Mouse (Mus musculus): Measurements from ENCODE around the gene Klhl4. TPM values are rescaled to one million over a fixed set of nuclear protein-coding genes. Genes with fewer than 3 reads are reported as not detected.
A peak's percentile ranks its signal among the peaks of the same experiment; 100 is the strongest.

Klhl4 gene
- total RNA-seq (2012; rRNA removed): 0.07 TPM in 1 of 2 replicates, not detected in the other
- polyA plus RNA-seq (2012; ENCODE audit: insufficient read depth in 1 of 2, insufficient read length in 2 of 2, low read depth in 1 of 2, low replicate concordance in 2 of 2, missing spikeins in 1 of 2): not detected

- H3K4me3 ChIP-seq (ENCODE audit: control insufficient read depth in 1 of 2, insufficient read depth in 1 of 2, low read depth in 2 of 2, low read length in 2 of 2): no peak within 1 kb of the TSS
- no peaks in the 10 kb centered on the region for H3K36me3 ChIP-seq (ENCODE audit: control insufficient read depth in 1 of 2, insufficient read depth in 2 of 2, low read length in 2 of 2)
- H3K79me2 ChIP-seq (ENCODE audit: control insufficient read depth, insufficient read depth, low read length, poor library complexity): no peaks in the 10 kb centered on the region
- H3K27ac ChIP-seq (ENCODE audit: control insufficient read depth, low read depth, low read length): no peak within 1 kb of the TSS
- no peaks in the 10 kb centered on the region for H3K27me3 ChIP-seq (ENCODE audit: control insufficient read depth in 1 of 2, insufficient read depth in 2 of 2, low read length in 2 of 2)
- no peaks in the 10 kb centered on the region for H3K4me1 ChIP-seq (ENCODE audit: control insufficient read depth in 1 of 2, insufficient read depth in 2 of 2, low read length in 2 of 2)
- TF ChIP-seq ZMIZ1 (IDR thresholded peaks at IDR 0.05; ENCODE audit: low read depth, low read length): no peak
- TF ChIP-seq MAX (IDR thresholded peaks at IDR 0.05; ENCODE audit: low read length): no peak
- no peak for TF ChIP-seq JUND (IDR thresholded peaks at IDR 0.05; ENCODE audit: low read depth, low read length)
- TF ChIP-seq MXI1 (IDR thresholded peaks at IDR 0.05; ENCODE audit: low read depth, low read length): no peak
- no peak for TF ChIP-seq E2F4 (IDR thresholded peaks at IDR 0.05; ENCODE audit: borderline replicate concordance, low read depth, low read length)
- TF ChIP-seq SIN3A (IDR thresholded peaks at IDR 0.05; ENCODE audit: low read length): no peak
- TF ChIP-seq TCF12 (IDR thresholded peaks at IDR 0.05; ENCODE audit: low read depth, low read length): no peak
- no peak for TF ChIP-seq TAL1 (IDR thresholded peaks at IDR 0.05; ENCODE audit: low read length)
- no peak for TF ChIP-seq POLR2AphosphoS2 (IDR thresholded peaks at IDR 0.05; ENCODE audit: low read length)
- TF ChIP-seq CTCF (IDR thresholded peaks at IDR 0.05 in 2 of 3, conservative IDR thresholded peaks at IDR 0.05 in 1 of 3; ENCODE audit: control insufficient read depth in 1 of 3, insufficient read depth in 1 of 3, low read depth in 2 of 3, low read length in 3 of 3, poor library complexity in 1 of 3, severe bottlenecking in 1 of 3): no peak
- no peak for TF ChIP-seq USF1 (IDR thresholded peaks at IDR 0.05; ENCODE audit: low read depth, low read length)
- no peak for TF ChIP-seq ETS1 (IDR thresholded peaks at IDR 0.05; ENCODE audit: low read depth, low read length)
- TF ChIP-seq ZNF384 (IDR thresholded peaks at IDR 0.05; ENCODE audit: low read depth, low read length): no peak
- no peaks in the 10 kb centered on the region for H3K9me3 ChIP-seq (replicated peaks; ENCODE audit: insufficient read depth, low read length)
- peak; percentile 22 for DNase-seq (ENCODE audit: low read depth, low spot score)
- H3K9ac ChIP-seq (ENCODE audit: control insufficient read depth, low read depth, low read length, poor library complexity, severe bottlenecking): no peak within 1 kb of the TSS
Measured at GRCm38 (mm10) chrX:114473782-114474731, at the start of gene Klhl4. Gene Klhl4, plus strand, starts transcription at chrX:114474333.

DNA sequence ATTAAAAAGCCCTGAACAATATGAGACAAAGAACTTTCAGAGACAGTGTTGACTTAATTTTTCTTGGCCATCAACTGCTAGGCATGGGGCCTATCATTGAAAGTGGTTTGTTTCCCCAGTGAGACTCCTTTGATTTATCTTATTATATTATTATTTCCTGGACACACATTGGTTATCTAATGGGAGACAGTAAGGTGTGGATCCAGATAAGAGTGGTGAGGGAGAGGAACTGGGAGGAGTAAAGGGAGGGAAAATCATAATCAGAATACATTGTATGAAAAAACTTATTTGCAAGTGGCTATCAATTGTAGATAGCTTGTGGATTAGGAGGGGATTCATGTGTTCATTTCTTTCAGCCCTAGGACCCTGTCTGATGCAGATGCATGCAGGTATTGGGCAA lies 10.0 kb downstream of the Klhl4 start:
- Histone ChIP-seq H3K4me1 (ENCODE audit: control insufficient read depth in 1 of 2, insufficient read depth in 2 of 2, low read length in 2 of 2) (no peaks in the 10 kb centered on the region; a peak in 1 of 4 replicates), H3K79me2 (ENCODE audit: control insufficient read depth, insufficient read depth, low read length, poor library complexity) (no peaks in the 10 kb centered on the region), H3K9ac (ENCODE audit: control insufficient read depth, low read depth, low read length, poor library complexity, severe bottlenecking) (no peak overlapping the region), H3K36me3 (ENCODE audit: control insufficient read depth in 1 of 2, insufficient read depth in 2 of 2, low read length in 2 of 2) (peaks cover 0 to 8% of the 10 kb centered on the region in 2 experiments; a peak in 2 of 4 replicates), H3K4me3 (ENCODE audit: control insufficient read depth in 1 of 2, insufficient read depth in 1 of 2, low read depth in 2 of 2, low read length in 2 of 2) (no peak overlapping the region), H3K9me3 (replicated peaks; ENCODE audit: insufficient read depth, low read length) (no peaks in the 10 kb centered on the region), H3K27ac (ENCODE audit: control insufficient read depth, low read depth, low read length) (no peak overlapping the region), H3K27me3 (ENCODE audit: control insufficient read depth in 1 of 2, insufficient read depth in 2 of 2, low read length in 2 of 2) (no peaks in the 10 kb centered on the region)
- no peak for TF ChIP-seq MYB (IDR thresholded peaks at IDR 0.05; ENCODE audit: low read depth, low read length)
- peak; percentile 90 for TF ChIP-seq RCOR1 (IDR thresholded peaks at IDR 0.05; ENCODE audit: low read depth, low read length)
- no peak for TF ChIP-seq ELF1 (IDR thresholded peaks at IDR 0.05; ENCODE audit: low read depth, low read length)
- peak; percentile 85 to 89 for TF ChIP-seq EP300 (IDR thresholded peaks at IDR 0.05; ENCODE audit: low read depth in 1 of 2, low read length in 2 of 2)
- TF ChIP-seq TCF12 (IDR thresholded peaks at IDR 0.05; ENCODE audit: low read depth, low read length): peak; percentile 83
- TF ChIP-seq GATA1 (IDR thresholded peaks at IDR 0.05; ENCODE audit: low read depth, low read length): peak; percentile 87
- DNase-seq (ENCODE audit: low read depth, low spot score): peak; percentile 49

All from MEL (cell line).